Mouse (Mus musculus) ovary, postnatal 10 days (tissue): ENCODE results near the gene Tns3.

Experiments
- DNase-seq: peaks from one replicate; pipeline ENCODE4 v3.0.0; 2022; ENCODE audit warnings: low spot score

Gene Tns3

DNA sequence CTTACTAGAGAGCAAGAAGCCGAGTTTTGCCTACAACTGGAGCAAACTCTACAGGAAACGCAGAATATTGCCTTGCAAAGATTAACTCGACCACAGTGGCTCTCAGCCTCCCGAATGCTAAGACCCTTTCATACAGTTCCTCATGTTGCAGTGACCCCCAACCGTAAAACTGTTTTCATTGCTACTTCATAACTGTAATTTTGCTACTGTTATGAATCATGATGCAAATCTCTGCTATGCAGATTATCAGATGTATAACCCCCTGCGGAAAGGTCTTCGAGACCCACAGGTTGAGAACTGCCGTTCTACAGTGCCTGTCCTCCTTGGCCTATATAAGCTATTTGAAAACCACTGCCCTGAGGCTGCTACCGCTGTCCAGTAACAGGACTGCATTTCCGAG, 46.0 kb downstream of the Tns3 start:
- DNase-seq, result no peak

DNA sequence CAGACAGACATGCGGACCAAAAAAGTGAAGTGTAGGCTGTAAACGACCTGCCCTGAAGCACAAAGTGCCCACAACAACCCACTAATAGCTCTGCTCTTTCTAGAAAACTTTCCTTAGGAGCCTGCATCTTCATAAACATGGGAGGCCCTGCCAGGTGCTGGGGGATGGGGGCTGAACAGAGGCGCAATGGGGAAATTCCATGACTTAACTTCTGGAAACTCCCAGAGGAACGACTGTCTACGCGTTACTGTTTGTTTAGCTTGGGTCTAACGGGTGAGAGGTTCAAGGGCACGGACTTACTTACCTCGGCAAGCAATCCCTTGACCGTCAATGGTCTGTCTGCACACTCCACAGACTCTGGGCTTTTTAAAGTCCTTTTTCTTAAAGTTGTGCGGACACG, 48.9 kb downstream of the Tns3 start:
- no peak for DNase-seq

DNA sequence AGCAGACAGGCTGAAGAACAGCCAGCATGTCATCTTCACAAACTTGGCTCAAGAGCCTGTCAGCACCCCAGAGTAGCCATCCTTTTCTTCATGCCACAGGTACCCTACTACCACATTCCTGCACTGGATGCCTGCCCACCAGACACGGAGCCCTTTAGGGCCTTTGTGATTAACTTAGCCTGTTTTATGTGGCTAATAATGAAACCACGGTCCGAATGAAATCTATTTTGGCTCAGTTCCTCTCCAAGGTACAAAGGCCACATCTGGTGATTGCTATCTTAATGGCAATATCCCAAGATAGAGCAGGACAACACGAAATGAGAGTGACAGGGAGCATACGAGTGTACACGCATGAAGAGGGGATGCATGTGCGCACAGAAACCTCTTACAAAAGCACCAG, 53.9 kb downstream of the Tns3 start:
- DNase-seq, result no peak

DNA sequence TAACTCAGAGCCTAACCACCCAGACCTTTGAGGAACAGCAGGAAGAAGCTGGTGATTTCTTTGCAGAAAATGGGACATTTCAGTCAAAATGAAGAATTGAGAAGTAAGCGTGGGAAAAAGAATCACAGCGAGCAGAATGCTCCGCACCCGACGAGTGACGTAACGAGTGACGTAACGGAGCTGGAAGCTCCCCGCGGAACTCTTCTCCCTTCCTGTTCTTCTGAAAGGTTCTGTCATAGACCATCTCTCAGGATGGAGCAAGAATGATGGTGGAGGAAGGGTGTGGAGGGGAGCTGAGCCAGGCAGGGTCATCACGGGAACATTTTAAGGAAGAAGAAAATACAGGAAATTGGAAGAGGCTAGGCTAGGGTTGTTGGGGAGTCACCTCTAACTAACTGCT, 54.5 kb downstream of the Tns3 start:
- no peak for DNase-seq

DNA sequence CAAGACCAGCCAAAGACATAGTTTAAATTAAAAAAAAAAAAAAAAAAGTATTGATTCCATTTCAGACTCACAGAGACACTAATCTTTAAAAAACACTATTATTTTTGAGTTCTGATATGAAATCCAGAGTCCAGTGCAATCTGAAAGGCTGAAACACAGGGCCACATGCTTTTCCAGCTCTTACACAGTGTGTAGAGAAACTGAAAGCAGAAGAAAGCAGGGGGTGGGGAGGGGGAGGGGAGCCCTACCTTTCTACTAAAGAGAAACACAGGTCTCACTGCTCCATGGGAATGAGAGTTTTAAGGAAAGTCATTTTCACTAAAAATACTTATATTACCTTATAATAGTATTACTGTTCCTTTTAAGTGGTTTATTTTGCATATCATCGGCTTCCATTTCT, 57.2 kb downstream of the Tns3 start:
- no peak for DNase-seq

DNA sequence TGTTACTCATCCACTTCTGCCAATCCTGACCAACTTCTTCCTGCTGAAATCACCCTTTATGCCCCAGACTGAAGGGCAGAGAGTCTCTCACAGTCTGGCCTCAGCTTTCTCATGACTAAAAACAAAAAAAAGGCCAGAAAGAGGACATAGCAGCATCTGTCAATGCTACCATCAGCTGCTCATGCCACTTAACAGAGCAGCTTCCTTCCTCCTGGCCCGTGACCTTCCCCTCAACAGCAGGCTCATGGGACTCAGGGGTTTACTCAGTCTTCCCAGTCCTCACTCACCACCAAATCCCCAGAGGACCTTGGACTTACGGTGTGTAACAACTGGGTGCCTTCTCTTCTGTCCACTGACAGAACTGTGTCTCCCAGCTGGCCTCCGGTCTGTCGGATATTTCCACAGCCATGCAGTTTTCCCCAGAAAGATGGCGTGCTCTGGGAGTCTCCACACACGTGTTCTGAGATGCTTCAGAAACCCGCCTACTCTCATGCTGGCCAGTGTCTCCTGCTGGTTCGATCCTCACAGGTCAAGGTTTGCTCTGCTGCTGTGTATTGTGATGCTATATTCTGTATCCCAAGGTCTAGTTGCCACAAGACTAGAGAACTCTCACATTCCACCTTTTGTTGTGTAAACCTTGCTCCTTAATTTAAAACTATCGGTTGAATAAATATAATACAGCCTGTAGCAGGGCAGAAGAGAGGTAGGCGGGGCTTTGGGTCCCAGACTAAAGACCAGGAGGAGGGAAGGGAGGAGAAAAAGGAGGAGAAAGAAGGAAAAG, 59.4 kb downstream of the Tns3 start:
- DNase-seq, result no peak

DNA sequence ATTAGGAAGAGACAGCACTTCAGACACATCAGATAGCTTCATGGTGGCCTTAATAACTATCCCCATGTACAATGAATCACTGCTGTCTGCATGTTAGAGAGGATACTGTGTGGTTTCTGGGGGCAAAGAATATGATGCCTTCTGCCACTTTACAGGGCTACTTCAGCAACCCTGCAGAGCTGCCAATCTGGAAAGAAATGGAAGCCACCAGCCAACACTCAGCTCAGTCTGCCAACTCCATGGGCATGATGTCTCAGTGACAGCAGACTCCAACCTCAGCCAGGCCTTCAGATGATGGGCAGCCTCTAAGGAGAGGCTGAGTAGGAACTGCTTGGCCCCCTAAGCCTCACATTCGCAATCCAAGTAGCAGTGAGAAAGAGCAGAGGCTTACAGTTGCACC, 61.7 kb downstream of the Tns3 start:
- no peak for DNase-seq

DNA sequence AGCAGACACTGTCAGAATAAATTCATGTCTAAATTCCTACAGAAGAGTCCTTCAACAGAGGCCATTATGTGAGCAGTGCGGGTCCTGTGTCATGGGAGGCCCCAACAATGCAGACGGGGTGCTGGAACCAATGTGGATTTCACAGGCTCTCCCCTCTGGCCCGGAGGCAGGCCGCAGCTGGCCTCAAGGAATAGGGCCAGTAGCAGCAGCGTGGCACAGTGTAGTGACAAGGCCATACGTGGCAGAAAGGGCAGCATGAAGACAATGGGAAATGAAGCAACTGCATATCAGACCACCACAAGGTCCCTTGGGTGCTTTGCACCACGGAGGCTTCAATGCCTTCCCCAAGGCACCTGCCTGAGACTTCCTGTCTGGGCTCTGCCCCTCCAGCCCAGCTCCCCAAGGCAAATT, 62.9 kb downstream of the Tns3 start:
- DNase-seq, result no peak

DNA sequence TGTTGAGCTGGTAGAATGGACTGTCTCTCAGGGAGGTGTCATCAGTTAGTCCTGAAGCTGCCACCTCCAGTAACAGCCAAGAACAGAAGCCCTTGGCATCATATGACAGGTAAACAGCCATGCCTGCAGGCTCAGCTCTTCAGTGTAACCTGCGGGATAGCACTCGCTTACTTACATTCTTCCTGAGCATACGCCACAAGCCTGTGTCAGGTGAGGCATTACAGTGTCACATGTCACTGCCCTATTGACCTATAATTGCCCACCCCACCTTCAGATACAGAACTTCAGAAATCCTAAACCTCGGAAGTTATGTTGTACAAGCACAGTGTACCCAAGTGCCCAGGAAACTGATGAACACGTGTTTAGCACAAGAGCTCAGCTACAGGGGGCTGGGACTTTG, 68.7 kb downstream of the Tns3 start:
- DNase-seq, result no peak

DNA sequence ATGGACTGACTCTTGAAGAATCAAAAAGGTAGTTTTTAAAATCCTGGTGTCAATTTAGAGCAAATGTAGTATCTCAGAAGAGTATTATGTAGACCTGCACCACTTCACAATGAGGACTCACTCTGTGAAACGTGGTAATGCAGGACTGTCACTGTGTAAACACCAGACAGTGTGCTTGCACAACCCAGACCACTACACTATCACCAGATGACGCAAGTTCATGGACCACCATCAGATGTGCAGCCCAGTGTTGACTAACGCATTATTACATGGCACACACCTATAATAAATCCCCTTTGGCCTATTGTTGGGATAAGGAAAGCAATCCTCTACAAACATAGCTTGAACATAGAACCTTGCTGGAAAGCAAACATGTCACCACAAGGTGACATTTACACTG, 71.2 kb downstream of the Tns3 start:
- no peak for DNase-seq

DNA sequence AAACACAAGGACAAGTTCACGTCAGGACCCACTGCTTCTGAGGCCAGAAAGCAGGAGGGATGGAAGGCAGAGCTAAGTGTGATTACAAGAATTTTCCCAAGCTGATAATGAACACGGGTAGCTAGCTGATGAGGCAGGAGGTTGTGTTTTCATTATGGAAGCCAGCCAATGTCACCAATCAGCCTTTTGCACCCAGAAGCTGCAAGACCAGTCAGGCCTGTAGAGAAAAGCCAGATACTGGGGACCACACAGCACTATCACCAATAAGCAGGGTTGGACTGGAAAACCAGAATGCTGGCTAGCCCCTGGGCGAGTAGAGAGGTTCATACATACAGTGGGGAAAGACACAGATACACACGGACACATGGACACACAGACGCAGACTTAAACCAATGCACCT, 73.1 kb downstream of the Tns3 start:
- DNase-seq, result no peak

DNA sequence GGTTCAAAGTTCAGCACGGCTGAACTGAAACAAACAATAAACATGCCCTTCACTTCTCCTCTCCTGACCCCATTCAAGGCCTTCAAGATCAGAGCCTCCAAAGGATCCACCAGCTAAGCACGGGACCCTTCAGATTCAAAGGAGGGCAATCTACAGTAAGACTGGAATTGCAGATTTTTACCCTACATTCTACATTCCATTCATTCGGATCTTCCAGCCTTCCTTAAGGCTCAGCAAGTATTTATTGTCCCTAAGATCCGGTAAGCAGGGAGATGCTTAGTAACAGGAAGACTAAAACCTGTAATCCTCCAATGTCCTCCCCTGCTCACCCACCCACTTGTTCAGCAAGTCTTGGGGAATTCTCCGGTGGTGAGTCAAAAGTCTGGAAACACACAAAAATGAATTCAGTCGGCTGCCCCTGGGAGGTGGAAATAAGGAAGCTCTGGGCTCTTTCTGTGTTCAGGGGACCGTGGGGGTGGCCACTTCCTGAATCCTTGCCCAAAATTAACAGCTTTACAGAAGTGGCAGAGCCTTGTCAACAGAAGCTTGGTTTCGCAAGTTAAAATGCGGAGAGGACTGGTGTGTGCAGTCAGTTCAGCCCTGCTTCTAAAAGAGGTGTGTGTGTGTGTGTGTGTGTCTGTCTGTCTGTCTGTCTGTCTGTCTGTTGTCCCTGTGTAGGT, 75.0 kb downstream of the Tns3 start:
- DNase-seq, result no peak

DNA sequence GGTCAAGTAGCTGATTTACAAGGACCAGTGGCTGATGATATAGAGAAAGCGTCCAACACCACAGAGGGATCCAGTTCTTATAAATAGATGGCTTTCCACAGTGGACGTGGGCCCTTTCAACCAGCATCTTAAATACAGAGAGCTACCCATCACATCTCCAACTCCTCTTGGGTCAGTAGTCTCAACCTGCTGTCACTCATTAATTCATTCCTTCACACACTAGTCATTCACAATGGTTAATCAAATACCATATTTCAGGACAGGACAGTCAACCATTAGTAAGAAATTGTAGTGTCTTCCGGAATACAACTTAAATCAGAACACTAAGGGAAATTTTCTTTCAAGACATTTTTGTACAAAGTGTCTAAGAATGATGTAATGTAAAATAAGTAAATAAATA, 76.4 kb downstream of the Tns3 start:
- DNase-seq, result no peak

DNA sequence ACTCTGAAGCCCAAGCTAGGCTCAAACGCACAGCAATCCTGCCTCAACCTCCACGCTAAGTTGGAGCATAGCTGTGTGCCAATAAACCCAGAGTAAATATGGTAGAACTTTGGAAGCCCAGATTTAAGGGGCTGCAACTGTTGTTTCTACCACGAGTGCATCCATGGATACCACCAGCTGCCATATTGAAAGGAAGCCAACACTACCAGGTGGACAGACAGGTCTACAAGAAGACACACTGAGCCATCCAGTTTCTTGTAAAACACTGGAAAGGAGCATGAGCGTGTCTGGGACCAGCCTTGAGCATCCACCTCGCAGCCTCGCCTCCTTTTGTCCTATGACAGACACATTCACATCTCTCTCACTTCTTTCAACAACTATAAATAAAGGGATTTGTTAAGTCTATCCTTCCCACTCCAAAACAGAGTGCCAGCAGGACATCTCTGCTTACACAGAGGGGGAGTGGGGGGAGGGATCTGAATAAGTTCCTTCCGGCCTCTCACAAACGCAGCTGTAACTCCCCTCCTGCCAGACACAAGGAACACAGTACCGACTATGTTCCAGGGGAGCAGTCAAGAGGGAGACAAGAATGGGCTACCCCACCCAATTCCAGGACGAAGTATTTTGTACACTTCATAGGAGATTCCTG, 77.2 kb downstream of the Tns3 start:
- DNase-seq, result no peak

DNA sequence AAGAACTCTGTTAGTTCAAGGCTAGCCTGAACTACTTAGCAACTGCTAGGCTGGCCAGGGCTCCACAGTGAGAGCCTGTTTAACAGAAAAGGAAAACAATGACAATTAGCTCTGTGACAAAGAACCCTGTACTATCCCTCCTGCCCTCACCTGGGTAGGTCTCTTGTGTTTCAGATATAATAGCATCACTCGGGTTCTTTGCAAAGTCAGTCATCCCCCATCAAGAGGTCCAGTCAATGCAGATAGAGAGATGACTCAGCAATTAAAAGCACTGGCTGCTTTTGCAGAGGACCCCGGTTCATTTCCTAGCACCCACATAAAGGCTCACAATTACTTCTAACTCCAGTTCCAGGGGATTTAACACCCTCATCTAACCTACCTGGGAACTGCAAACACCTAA, 78.0 kb downstream of the Tns3 start:
- DNase-seq, result no peak

DNA sequence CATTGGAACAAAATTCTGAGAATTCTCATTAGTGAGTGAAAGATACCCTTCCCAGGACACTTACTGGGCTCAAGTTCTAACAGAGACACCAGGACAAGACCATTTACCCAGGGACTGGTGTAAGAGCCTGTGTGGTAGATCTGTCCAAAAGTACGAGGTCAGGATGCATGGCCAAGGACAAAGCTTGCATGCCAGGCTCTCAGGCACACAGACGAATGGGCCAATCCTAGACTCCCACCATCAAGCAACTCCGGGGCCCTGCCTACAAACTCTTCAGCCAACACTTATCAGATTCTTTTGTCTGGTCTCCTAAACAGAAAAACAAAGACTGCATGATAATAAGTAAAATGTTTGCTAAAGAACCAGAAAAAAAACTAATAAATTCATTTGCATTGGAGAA, 78.6 kb downstream of the Tns3 start:
- no peak for DNase-seq

DNA sequence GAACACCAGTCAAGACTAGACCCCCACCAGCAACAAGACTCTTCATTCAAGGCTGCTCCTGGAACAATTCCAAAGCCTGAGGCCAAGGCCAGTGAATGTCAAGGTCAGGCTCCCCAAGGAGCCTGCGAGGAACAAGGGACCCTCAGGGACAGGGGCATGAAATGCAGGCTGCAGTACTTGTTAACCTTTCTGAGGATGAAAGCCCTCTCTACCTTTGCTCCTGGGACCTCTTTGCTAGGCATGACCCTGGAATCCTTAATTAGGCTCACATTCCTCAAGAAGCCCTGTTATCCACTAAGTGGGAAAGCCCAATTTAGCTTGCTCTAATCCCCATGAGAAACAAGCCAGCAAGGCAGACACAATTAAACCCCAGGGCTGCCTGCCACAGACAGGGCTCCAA, 79.4 kb downstream of the Tns3 start:
- DNase-seq, result no peak

DNA sequence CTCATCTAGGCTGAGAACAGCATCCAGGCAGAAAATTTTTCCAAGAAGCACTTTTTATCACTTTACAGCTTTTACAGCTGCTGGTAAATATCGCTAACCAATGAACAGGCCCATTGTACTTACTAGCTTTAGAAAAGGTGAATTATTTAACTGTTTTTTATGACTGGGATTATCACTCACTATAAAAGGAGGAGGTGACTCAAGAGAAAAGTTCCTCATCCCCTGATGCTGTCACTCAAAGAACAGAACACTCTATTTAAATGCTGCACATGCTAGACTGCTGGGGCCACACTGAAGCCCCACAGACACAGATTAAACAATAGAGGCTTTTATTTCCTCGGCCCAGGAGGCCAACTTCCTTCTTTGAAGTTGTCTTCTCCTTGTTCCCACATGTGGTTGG, 80.0 kb downstream of the Tns3 start:
- DNase-seq, result no peak

DNA sequence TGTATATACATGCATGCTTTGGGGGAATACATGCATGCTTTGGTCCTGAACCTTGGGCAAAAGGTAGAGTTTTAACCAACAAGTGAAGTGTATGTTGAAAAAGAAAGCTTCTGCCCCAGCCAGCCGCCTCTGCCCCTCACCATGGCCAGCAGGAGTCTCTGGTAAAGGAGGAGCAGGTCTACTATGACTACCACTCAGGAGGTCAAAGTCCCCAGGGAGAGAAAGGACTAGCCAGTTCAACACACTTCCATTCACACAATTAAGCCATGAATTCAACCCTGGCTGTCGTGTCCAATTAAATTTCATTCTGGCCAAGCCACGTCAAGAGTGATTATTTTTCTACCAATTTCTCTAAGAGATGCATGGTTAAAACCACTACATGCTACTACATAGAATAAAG, 81.2 kb downstream of the Tns3 start:
- DNase-seq, result no peak

DNA sequence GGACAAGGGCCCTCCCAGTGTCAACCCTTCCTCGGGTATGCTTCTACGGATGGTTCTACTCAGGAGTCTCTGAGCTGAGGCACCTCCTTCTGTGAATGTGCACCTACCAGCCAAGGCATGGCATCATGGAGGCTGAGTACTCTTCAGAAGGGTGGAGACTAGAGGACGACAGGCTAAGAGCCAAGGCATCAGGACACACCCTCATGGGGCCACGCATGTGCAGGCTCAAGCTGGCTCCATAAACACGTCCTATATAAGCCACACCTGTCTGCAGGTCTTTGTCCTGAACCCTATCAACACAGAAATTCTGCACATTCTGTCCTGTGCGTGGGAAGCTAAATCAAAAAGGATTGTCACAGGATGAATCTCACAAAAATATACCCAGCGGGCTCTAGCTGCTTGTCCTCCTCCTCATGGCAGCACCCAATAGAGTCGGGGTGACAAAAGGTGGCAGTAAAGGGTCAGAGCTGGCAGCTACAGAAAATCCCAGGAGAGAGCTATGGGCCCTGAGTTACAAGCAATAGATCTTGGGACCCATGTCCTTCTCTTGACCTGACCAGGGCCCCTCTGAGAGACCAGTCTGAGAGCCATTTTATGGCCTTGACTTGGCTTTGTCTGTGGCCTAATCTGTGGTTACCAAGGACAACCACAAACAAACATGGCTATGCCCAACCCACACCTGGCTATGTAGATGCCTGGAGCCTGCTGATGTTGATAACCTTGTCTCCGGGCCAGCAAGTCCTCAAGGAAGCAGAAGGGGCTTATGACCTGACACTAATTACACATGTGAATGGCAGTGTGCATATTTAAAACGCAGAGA, 82.0 kb downstream of the Tns3 start:
- DNase-seq, result no peak

DNA sequence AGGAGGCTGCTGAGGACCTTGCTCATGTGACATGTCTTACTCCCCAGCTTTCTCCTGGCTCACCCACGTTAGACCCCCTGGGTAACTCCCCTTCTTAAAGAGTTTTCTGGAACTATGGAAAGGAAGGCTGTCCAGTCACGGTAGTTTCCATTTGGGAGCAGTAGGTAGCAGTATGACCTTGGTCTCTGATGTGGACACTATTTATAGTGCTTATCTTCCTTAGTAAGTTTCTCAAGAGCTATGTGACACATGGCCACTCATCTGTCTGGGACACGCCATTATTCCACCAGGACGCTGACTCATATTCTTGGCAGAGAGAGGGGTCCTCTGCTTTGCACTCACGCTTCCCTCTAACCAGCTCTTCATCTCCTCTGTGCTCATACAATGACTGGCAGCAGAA, 84.5 kb downstream of the Tns3 start:
- DNase-seq, result no peak
